Mouse (Mus musculus) frontal cortex, adult (tissue): ENCODE data around the gene Maco1.
"Not testable (repeated sequence)": the region's sequence is repeated elsewhere in the genome, so short reads cannot be mapped to it uniquely, and the experiment has no call there.

ENCODE experiments used
- ATAC-seq: cut with Nextera tagmentation; 2 replicates; pipeline ENCODE4 v1.9.2; 2017; ENCODE audit warnings: mild to moderate bottlenecking, moderate library complexity, mixed read lengths; ENCODE audit not compliant: low TSS enrichment

Gene Maco1

DNA sequence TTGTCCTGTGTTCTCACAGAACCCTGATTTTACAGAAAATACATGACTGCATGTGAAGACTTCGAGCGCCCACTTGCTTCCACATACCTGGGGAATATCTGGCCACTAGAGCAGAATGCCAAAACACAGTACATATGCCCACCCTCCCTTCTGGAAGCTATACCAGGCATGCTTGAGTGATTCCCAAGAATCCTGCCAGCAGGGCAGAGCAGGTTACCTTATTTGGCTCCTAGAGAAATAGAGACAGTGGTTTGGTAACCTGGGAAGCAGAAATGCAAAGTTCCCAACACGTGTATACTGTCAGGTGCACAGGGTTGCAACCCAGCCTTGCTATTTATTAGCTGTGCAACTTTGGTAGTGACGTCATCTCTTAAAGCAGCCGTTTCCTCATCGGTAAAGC, 8.7 kb upstream of the Maco1 start:
- no peak for ATAC-seq

DNA sequence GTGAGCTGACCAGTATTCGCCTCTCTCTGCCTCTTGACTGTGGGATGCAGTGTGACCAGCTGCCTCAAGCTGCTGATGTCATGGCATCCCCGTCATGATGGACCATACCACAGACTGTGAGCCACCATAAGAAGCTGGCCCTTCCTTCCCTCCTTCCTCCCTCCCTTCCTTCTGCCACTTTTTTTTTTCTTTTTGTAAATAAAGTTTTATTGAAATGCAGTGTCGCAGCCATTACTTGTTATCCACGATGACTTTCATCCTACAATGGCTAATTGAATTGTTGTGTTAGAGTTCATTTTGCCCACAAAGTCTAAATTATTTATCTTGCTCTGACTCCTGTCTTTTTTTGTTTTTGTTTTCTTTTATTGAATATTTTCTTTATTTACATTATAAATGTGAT, 5.3 kb upstream of the Maco1 start:
- no peak for ATAC-seq

GRCm38 (mm10) chr4:134856501-134856900, 3.4 kb upstream of the Maco1 start:
- no peak for ATAC-seq

DNA sequence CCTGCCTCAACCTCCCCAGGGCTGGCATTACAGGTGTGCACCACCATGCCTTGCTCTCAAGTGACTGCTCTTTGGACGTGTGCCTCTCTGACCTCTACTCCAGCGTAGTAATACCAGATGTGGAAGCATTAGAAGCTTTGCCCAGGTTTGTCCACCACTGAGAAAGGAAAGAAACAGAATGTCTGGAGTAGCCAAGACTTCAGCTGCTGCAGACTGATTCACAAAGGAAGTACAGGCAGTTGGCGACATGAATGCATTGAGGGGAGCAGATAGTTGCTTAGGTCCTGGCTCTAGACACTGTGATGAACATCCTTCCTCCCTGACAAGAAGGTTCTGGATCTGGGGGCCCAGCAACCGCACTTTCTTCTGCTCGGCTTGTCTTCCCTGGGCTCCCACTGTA, 2.9 kb upstream of the Maco1 start:
- no peak for ATAC-seq

GRCm38 (mm10) chr4:134855371-134855770, 2.2 kb upstream of the Maco1 start:
- ATAC-seq: no peak

GRCm38 (mm10) chr4:134853637-134854485, 716 bp upstream of the Maco1 start:
- ATAC-seq: peak; percentile 87

DNA sequence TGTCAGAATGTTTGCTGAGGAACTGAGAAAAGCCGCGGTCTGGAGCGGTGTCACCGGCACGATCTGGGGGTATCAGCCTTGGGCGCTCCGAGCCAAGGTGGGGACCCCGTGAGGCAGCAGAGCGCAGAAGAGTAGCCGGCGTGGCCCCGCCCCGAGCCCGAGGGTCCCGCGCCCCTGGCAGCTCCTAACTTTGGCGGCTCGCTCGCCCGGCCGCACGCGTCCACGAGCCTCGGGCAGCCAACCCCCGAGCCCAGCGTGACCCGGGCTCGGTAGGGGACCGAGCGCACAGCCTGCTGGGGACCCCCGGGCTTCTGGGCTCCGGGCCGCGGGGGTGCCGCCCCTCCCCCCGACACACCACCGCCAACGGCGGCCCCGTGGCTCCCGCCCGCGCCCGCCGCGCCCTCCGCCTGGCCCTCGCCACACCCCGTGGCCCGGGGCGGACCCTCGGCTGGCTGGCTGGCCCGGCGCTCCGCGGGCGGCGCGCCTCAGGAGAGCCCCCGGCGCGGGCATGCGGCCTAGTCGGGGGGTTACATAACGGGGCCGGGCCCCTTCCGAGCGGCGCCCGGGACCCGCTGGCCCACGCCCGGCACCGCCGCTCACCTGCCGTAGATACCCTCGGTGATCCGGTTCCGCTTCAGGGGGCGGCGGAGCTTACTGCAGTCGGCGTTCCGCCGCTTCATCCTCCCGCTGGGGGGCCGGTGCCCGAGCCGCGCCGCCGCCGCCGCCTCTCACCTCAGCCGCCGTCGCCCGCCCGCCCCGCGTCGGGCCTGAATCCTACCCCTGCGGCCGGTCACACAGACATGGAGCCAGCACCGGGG, 498 bp downstream of the Maco1 start:
- no peak for ATAC-seq

DNA sequence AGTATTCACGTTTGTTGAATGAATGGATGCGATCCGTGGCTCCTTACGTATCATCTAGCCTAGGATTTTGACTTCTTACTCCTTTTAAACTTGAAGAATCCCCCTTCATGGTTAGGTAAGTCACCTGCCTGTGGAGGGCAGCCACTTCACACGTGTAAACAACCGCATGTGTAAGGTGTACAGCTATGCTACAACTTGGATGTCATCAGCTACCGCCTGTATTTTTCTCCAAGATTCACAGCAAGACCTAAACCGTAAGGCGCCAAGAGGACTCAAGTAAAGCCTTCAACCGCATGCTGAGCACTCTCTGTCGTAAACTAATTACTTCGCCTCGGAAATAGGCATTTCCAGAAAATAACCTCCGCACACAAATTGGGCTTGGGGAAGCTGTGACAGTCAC, 1.3 kb downstream of the Maco1 start:
- no peak for ATAC-seq

DNA sequence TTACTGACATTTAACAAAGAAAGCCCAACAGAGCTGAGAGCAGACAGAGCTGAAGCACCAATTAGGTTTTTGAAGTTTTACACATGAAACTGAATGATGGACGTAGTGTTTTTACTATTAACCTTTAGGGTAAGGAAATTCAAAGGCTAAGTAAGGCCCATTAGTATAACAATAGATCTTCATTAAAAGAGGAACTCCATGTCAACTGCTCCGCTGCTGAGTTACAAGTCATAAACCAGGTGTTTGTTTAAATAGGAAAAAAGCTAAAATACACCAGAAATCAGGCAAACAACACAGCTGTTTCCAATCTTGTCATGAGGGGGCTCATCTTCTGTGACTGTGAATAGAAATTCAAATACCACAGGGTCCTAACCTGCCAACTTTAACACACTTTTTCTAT, 1.9 kb downstream of the Maco1 start:
- no peak for ATAC-seq

DNA sequence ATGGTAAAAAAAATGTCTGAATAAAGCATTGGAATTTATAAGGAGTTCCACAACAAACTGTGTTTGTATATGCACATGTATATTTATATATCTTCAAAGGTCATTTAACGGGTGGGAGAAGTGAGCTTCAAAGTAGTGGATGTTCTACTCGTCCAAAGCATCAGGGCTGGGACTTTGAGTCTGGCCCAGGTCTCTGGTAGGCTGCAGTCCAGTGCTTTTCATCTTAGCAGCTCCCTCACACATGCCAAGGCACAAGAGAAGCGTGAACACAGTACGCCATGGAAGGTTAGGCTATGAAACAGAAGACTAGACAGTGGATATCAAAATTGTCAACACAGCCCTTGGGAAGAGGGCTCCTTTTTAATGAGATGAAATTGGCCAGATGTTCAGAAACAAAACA, 2.6 kb downstream of the Maco1 start:
- ATAC-seq: no peak

GRCm38 (mm10) chr4:134847587-134847986, 5.6 kb downstream of the Maco1 start:
- no peak for ATAC-seq

DNA sequence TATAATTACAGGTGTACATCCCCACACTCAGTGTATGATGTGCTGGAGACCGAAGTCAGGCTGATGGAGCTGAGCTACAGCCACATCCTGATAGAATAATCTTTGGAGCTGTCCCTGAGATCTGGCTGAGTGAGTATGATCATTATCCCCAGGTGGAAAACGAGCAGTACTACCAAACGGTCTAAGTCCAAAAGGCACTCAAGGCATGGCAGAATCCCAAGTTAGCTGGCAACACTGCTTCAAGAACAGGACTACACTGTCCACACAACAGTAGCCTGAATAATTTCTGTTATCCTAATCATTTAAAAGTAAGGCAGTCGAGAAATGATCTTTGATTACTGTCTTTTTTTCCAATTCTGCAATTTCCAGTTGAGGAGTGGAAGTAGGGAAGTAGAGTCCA, 9.6 kb downstream of the Maco1 start:
- no peak for ATAC-seq

DNA sequence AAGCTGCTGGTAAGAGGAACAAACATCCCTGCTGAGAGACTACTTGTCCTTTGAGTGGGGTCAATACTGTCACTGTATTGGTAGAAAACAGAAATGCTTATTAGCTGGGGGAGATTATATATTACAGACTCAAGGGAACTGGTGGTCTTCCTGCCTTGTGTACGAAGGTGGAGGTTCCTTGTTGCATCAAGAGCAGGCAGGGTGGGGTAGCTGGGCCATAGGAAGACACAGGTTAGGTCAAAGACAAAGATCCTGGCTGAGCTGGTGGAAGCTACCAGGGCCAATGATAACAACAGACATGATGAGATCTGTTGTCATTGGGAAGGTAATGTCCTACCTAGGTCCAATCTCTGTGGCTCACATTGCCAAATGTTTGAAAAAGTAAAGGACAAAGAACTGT, 12.9 kb downstream of the Maco1 start:
- ATAC-seq: no peak

GRCm38 (mm10) chr4:134838706-134839105, 14.4 kb downstream of the Maco1 start:
- ATAC-seq: not testable (repeated sequence)

- ATAC-seq: no peak
Measured at GRCm38 (mm10) chr4:134838221-134838620, 14.9 kb downstream of the Maco1 start.

DNA sequence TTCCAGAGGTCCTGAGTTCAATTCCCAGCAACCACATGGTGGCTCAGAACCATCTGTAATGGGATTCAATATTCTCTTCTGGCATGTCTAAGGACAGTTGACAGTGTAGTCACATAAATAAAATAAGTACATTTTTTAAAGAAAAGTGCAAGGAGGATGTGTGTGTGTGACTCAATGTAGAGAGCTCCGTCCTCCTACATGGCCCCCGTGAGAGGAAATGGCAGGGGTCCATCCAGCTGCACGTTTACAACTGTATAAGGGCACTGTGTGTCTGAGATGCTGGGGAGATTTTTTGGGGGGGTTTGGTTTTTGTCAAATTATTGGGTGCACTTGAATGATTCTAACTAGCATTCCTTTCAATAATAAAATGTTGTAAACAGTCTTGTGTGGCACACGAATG, 17.7 kb downstream of the Maco1 start:
- no peak for ATAC-seq

GRCm38 (mm10) chr4:134831934-134832333, 21.2 kb downstream of the Maco1 start:
- no peak for ATAC-seq

DNA sequence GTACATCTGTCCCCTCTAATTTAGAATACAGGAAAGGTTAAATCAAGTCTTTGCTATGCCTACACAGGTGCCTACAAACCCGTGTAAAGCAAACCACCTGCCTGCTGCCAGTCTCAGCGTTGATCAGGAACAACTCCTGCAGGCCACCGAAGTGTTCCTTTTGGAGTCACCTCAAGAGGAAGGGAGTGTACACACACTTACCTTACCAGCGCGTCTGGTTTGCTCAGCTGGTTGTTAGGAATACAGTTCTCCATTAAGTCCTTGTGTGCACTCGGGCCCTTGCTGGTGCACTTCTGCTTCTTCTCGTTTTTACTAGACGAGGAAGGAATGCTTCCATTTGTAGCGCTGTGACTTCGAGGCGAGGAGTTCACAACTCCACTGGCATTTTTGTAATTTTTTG, 25.3 kb downstream of the Maco1 start:
- ATAC-seq: no peak

DNA sequence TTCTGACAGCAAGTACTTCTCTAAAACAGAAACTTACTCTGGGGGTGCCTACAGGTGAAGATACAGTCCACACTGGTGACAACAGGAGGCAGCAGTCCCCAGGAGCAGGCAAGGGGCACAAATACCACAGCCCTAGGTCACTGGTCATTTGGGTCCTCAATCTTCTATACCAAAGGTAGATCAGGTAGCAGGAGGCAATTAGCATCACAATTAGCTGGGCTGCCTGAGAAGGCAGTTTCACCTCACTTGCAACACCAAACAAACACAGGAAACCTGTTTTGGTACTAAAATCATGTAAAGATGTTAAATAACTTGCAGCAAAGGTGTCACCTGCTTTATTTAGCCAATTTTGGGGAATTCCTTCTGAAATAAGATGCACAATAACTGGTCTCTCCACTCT, 26.8 kb downstream of the Maco1 start:
- ATAC-seq: no peak

DNA sequence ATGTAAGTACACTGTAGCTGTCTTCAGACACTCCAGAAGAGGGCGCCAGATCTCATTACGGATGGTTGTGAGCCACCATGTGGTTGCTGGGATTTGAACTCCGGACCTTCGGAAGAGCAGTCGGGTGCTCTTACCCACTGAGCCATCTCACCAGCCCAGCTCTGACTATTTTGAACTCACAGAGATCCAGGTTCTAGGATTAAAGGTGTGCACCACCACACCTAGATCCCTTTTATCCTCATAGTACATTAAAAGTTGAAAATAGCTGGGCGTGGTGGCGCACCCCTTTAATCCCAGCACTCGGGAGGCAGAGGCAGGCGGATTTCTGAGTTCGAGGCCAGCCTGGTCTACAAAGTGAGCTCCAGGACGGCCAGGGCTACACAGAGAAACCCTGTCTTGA, 27.3 kb downstream of the Maco1 start:
- ATAC-seq: not testable (repeated sequence)

DNA sequence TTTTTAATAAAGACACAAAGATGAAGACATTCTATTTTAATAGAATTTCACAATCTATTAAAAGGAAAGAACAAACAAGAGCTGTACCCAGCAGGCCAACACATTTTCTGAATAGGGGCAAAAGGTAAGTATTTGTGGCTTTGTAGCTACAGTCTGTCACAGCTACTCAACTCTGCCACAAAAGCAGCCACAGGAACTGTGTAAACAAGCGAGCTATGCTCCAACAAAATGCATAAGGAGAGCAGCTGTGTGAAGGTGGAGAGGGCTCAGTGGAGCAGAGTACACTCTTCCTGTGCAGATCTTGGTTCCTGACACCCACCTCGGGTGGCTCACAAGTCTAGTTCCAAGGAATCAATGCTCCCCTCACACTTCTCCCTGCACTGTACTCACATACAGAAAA, 29.6 kb downstream of the Maco1 start:
- ATAC-seq: no peak; the same call in 1 of the 2 replicates

DNA sequence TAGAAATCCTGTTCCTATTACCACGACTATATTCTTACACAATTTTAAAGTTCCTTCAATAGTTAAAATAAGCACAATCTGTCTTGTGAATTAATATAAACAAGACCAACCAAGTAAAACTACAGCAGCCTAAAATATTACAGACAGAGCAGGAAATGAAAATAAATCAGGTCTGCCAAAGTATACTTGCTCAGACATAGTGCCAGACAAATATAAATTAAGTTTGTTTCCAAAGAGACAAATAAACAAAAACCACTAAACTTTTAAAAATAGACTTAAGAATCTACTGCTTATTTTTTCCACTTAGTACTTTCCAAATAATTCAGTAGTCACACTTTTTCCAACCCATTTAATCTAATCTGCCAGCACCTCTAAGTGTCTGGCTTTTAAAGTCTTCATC, 32.1 kb downstream of the Maco1 start:
- ATAC-seq: no peak

GRCm38 (mm10) chr4:134817706-134818105, 35.4 kb downstream of the Maco1 start:
- ATAC-seq: no peak
